Mouse (Mus musculus): Measurements from ENCODE around the gene Pdxdc1. TPM values are rescaled to one million over a fixed set of nuclear protein-coding genes. Genes with fewer than 3 reads are reported as not detected.

Pdxdc1 gene
- total and polyA plus RNA-seq, 3 experiments, result 35.5 to 74.9 (median 72.1) TPM

DNA sequence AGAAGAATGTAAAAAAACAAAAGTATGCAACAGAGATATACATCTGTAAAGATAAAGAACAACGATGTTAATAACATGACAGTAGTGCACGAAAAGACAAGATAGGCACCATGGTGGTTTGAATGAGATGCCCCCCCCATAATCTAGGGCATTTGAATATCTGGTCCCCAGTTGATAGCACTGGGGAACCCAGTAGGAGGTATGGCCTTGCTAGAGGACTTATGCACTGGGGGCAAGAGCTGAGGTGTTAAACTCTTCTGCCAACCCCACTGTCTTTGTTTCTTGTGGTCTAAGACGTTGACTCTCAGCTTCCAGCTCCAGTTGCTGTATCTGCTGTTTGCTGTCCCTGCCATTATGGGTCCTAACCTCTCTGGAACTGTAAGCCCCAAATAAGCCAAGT is 7.2 kb downstream of the Pdxdc1 start:
- Histone ChIP-seq H3K36me3 (replicated peaks) (peaks cover 16% of the 10 kb centered on the region), H3K27me3 (ENCODE audit: insufficient read depth, low read length) (no peaks in the 10 kb centered on the region), H3K9me3 (replicated peaks) (no peaks in the 10 kb centered on the region), H3K4me3 (ENCODE audit: low read depth, low read length) (no peak overlapping the region; the same call in 1 of the 2 replicates), H3K4me1 (ENCODE audit: insufficient read depth, low read depth, low read length) (peaks cover 41% of the 10 kb centered on the region)
- DNase-seq (ENCODE audit: low spot score) (no peak), ATAC-seq (ENCODE audit: extremely low read depth, insufficient number of reproducible peaks, low FRiP score, poor library complexity, severe bottlenecking) (no peak)
- TF ChIP-seq CTCF (IDR thresholded peaks at IDR 0.05; ENCODE audit: low read depth, low read length) (no peak), POLR2AphosphoS5 (IDR thresholded peaks at IDR 0.05; ENCODE audit: insufficient replicate concordance, low read depth, low read length) (no peak), TAL1 (conservative IDR thresholded peaks at IDR 0.05; ENCODE audit: low read depth, low read length) (no peak), GATA1 (IDR thresholded peaks at IDR 0.05; ENCODE audit: borderline replicate concordance, low read length) (no peak), GATA2 (IDR thresholded peaks at IDR 0.05; ENCODE audit: borderline replicate concordance, low read depth, low read length) (no peak)

DNA sequence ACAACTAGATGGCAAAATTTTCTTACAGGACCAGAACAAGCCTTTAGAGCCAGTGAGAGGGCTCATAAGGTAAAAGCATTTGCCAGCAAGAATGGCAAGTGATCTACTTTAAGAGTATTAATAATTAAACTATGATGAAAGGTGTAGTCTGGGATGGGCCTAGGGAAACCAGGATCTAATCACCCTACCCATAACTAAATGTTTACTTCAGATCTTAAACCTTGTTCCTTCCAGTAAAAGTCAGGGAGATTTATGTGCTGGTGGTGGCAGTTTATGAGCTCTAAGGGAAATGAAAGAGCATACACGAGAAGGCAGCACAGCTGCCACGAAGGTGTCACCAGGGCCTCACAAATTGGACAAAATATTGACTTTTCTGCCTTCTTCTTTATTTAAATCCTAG is 8.8 kb downstream of the Pdxdc1 start:
- TF ChIP-seq TAL1 (conservative IDR thresholded peaks at IDR 0.05; ENCODE audit: low read depth, low read length), result no peak
- TF ChIP-seq POLR2AphosphoS5 (IDR thresholded peaks at IDR 0.05; ENCODE audit: insufficient replicate concordance, low read depth, low read length), result no peak
- no peak for TF ChIP-seq CTCF (IDR thresholded peaks at IDR 0.05; ENCODE audit: low read depth, low read length)
- TF ChIP-seq GATA2 (IDR thresholded peaks at IDR 0.05; ENCODE audit: borderline replicate concordance, low read depth, low read length), result no peak
- no peak for TF ChIP-seq GATA1 (IDR thresholded peaks at IDR 0.05; ENCODE audit: borderline replicate concordance, low read length)
- H3K4me3 ChIP-seq (ENCODE audit: low read depth, low read length), result no peak overlapping the region
- peaks cover 32% of the 10 kb centered on the region for H3K4me1 ChIP-seq (ENCODE audit: insufficient read depth, low read depth, low read length)
- no peak for ATAC-seq (ENCODE audit: extremely low read depth, insufficient number of reproducible peaks, low FRiP score, poor library complexity, severe bottlenecking)
- no peaks in the 10 kb centered on the region for H3K27me3 ChIP-seq (ENCODE audit: insufficient read depth, low read length)
- no peak for DNase-seq (ENCODE audit: low spot score)
- no peaks in the 10 kb centered on the region for H3K9me3 ChIP-seq (replicated peaks)
- H3K36me3 ChIP-seq (replicated peaks), result peaks cover 12% of the 10 kb centered on the region

DNA sequence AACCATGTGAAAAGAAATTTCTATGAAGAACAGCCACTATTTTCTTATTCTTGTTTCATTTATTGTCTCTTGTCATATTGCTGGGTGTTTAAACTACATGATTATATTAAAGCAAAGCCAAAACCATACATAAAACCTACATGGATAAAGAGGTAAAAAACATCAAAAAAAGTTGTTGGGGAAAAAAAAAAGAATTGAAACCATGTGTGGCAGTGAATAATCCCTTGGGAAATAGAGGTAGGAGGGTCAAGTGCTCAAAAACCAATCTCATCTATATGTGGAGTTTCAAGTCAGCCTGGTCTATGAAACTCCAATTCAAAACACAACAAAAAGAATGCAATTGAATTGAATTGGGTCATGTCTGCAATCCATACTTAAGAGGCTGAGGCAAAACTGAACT is 10.1 kb downstream of the Pdxdc1 start:
- DNase-seq (ENCODE audit: low spot score), result no peak
- ATAC-seq (ENCODE audit: extremely low read depth, insufficient number of reproducible peaks, low FRiP score, poor library complexity, severe bottlenecking), result no peak
- Histone ChIP-seq H3K9me3 (replicated peaks) (no peaks in the 10 kb centered on the region), H3K36me3 (replicated peaks) (peaks cover 12% of the 10 kb centered on the region), H3K4me1 (ENCODE audit: insufficient read depth, low read depth, low read length) (peaks cover 20% of the 10 kb centered on the region), H3K4me3 (ENCODE audit: low read depth, low read length) (no peak overlapping the region), H3K27me3 (ENCODE audit: insufficient read depth, low read length) (no peaks in the 10 kb centered on the region)
- TF ChIP-seq CTCF (IDR thresholded peaks at IDR 0.05; ENCODE audit: low read depth, low read length) (no peak), POLR2AphosphoS5 (IDR thresholded peaks at IDR 0.05; ENCODE audit: insufficient replicate concordance, low read depth, low read length) (no peak), GATA1 (IDR thresholded peaks at IDR 0.05; ENCODE audit: borderline replicate concordance, low read length) (no peak), TAL1 (conservative IDR thresholded peaks at IDR 0.05; ENCODE audit: low read depth, low read length) (no peak), GATA2 (IDR thresholded peaks at IDR 0.05; ENCODE audit: borderline replicate concordance, low read depth, low read length) (no peak)

GRCm38 (mm10) chr16:13890449-13890848 is 12.5 kb downstream of the Pdxdc1 start:
- H3K9me3 ChIP-seq (replicated peaks), result no peaks in the 10 kb centered on the region
- TF ChIP-seq GATA1 (IDR thresholded peaks at IDR 0.05; ENCODE audit: borderline replicate concordance, low read length) (no peak), CTCF (IDR thresholded peaks at IDR 0.05; ENCODE audit: low read depth, low read length) (no peak), TAL1 (conservative IDR thresholded peaks at IDR 0.05; ENCODE audit: low read depth, low read length) (no peak), POLR2AphosphoS5 (IDR thresholded peaks at IDR 0.05; ENCODE audit: insufficient replicate concordance, low read depth, low read length) (no peak), GATA2 (IDR thresholded peaks at IDR 0.05; ENCODE audit: borderline replicate concordance, low read depth, low read length) (no peak)
- H3K4me3 ChIP-seq (ENCODE audit: low read depth, low read length), result no peak overlapping the region
- H3K27me3 ChIP-seq (ENCODE audit: insufficient read depth, low read length), result no peaks in the 10 kb centered on the region
- ATAC-seq (ENCODE audit: extremely low read depth, insufficient number of reproducible peaks, low FRiP score, poor library complexity, severe bottlenecking), result no peak
- no peak for DNase-seq (ENCODE audit: low spot score)
- H3K4me1 ChIP-seq (ENCODE audit: insufficient read depth, low read depth, low read length), result peaks cover 5% of the 10 kb centered on the region
- peaks cover 11% of the 10 kb centered on the region for H3K36me3 ChIP-seq (replicated peaks)

DNA sequence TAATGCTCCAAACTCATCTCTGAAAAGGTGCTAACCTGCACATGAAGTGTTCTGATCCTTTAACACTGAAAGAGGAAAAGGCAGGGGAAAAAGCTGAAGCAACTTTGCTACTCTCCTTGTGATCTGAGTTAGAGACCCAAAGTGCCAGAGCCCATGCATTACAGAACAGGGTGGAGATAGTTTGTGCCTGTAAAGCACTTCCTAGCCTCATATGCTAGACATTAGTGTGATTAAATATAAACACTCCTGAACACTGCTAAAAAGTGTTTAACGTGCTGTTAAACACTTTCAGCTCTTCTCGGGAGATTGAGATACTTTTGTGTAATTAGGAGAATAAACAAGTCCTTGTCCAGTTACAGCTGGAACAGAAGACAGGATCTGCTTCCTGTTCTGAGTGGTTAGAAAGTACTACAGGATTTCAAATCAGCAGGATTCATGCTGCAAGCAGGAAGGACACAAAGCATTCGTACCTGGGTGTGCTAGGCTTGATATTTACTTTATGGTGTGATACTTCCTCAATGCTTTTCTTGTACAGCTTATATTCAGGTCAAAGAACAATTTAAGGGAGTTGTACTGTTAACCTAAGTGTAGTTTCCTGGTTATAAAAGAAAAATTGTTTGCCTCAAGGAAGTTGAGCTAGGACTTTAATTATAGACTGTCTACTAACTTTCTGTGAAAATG is 19.7 kb downstream of the Pdxdc1 start:
- H3K36me3 ChIP-seq (replicated peaks), result peaks cover 34% of the 10 kb centered on the region
- H3K9me3 ChIP-seq (replicated peaks), result no peaks in the 10 kb centered on the region
- ATAC-seq (ENCODE audit: extremely low read depth, insufficient number of reproducible peaks, low FRiP score, poor library complexity, severe bottlenecking) (no peak), DNase-seq (ENCODE audit: low spot score) (no peak)
- H3K4me3 ChIP-seq (ENCODE audit: low read depth, low read length), result no peak overlapping the region
- TF ChIP-seq POLR2AphosphoS5 (IDR thresholded peaks at IDR 0.05; ENCODE audit: insufficient replicate concordance, low read depth, low read length) (no peak), GATA2 (IDR thresholded peaks at IDR 0.05; ENCODE audit: borderline replicate concordance, low read depth, low read length) (no peak), GATA1 (IDR thresholded peaks at IDR 0.05; ENCODE audit: borderline replicate concordance, low read length) (no peak), CTCF (IDR thresholded peaks at IDR 0.05; ENCODE audit: low read depth, low read length) (no peak), TAL1 (conservative IDR thresholded peaks at IDR 0.05; ENCODE audit: low read depth, low read length) (no peak)
- H3K4me1 ChIP-seq (ENCODE audit: insufficient read depth, low read depth, low read length), result no peaks in the 10 kb centered on the region
- H3K27me3 ChIP-seq (ENCODE audit: insufficient read depth, low read length), result no peaks in the 10 kb centered on the region

- DNase-seq (ENCODE audit: low spot score) (no peak), ATAC-seq (ENCODE audit: extremely low read depth, insufficient number of reproducible peaks, low FRiP score, poor library complexity, severe bottlenecking) (no peak)
- Histone ChIP-seq H3K4me3 (ENCODE audit: low read depth, low read length) (no peak overlapping the region), H3K9me3 (replicated peaks) (no peaks in the 10 kb centered on the region), H3K4me1 (ENCODE audit: insufficient read depth, low read depth, low read length) (no peaks in the 10 kb centered on the region), H3K27me3 (ENCODE audit: insufficient read depth, low read length) (no peaks in the 10 kb centered on the region), H3K36me3 (replicated peaks) (peaks cover 57% of the 10 kb centered on the region)
- no peak for TF ChIP-seq CTCF (IDR thresholded peaks at IDR 0.05; ENCODE audit: low read depth, low read length)
- TF ChIP-seq GATA2 (IDR thresholded peaks at IDR 0.05; ENCODE audit: borderline replicate concordance, low read depth, low read length), result no peak
- no peak for TF ChIP-seq TAL1 (conservative IDR thresholded peaks at IDR 0.05; ENCODE audit: low read depth, low read length)
- TF ChIP-seq POLR2AphosphoS5 (IDR thresholded peaks at IDR 0.05; ENCODE audit: insufficient replicate concordance, low read depth, low read length), result no peak
- no peak for TF ChIP-seq GATA1 (IDR thresholded peaks at IDR 0.05; ENCODE audit: borderline replicate concordance, low read length)
These were observed 27.4 kb downstream of the Pdxdc1 start for GRCm38 (mm10) chr16:13875483-13875882.

Measured in G1E (cell line).